Mouse (Mus musculus) midbrain, postnatal 0 days (tissue): Measurements from ENCODE around the gene Lemd1. TPM values are rescaled to one million over a fixed set of nuclear protein-coding genes. Genes with fewer than 3 reads are reported as not detected.

Experiments used
- ATAC-seq: fragments of 200-750 bp; cut with Nextera tagmentation; 2 replicates; pipeline ENCODE4 v1.8.0; 2017; ENCODE audit warnings: moderate number of reproducible peaks, mild to moderate bottlenecking, moderate TSS enrichment, moderate library complexity; ENCODE audit not compliant: low FRiP score
- DNase-seq: peaks from one replicate; pipeline ENCODE4 v3.0.0-alpha.2; 2015; ENCODE audit warnings: low spot score
- H3K27ac ChIP-seq: fragments of 300-500 bp; sonication (generic); 2 replicates; pipeline ENCODE4 v1.5.1; 2014; ENCODE audit warnings: low read depth, mild to moderate bottlenecking, low read length, mixed read lengths
- H3K27me3 ChIP-seq: fragments of 300-500 bp; sonication (generic); 2 replicates; pipeline ENCODE4 v1.6.1; 2014; ENCODE audit warnings: low read length, control low read depth, mixed read lengths; ENCODE audit not compliant: insufficient read depth
- H3K36me3 ChIP-seq: fragments of 300-500 bp; sonication (generic); 2 replicates; pipeline ENCODE4 v1.6.1; 2014; ENCODE audit warnings: low read length, control low read depth, mixed read lengths; ENCODE audit not compliant: insufficient read depth
- H3K4me1 ChIP-seq: fragments of 300-500 bp; sonication (generic); 2 replicates; pipeline ENCODE4 v1.6.1; 2014; ENCODE audit warnings: mild to moderate bottlenecking, control low read depth, antibody characterized with exemption, low read length, mixed read lengths; ENCODE audit not compliant: insufficient read depth
- H3K4me2 ChIP-seq: fragments of 300-500 bp; sonication (generic); 2 replicates; pipeline ENCODE4 v1.6.1; 2014; ENCODE audit warnings: low read depth, mild to moderate bottlenecking, low read length, mixed read lengths; ENCODE audit not compliant: poor library complexity, severe bottlenecking
- H3K4me3 ChIP-seq: fragments of 300-500 bp; sonication (generic); 2 replicates; pipeline ENCODE4 v1.5.1; 2014; ENCODE audit warnings: low read depth, mild to moderate bottlenecking, low read length, moderate library complexity
- H3K9ac ChIP-seq: fragments of 300-500 bp; sonication (generic); replicated peaks from 2 replicates; pipeline ENCODE4 v1.6.1; 2014; ENCODE audit warnings: mild to moderate bottlenecking, low read length, moderate library complexity, mixed read lengths; ENCODE audit not compliant: poor library complexity, severe bottlenecking
- H3K9me3 ChIP-seq: fragments of 300-500 bp; sonication (generic); 2 replicates; pipeline ENCODE4 v1.6.1; 2016; ENCODE audit warnings: low read length, control low read depth
- CTCF ChIP-seq: IDR thresholded peaks from 2 replicates; pipeline ENCODE4 v1.5.1; 2016; ENCODE audit warnings: antibody characterized with exemption, mild to moderate bottlenecking
- WGBS: fragments of 180-500 bp; shearing (Covaris S2); extraction: QIAGEN DNeasy Blood & Tissue Kit; methylation state at CpG from one replicate; pipeline ENCODE4 v1.1.7; 2014; 5-methylcytosine and 5-hydroxymethylcytosine counted together
- polyA plus RNA-seq: library from polyadenylated mRNA; unstranded; fragments of >200 nt; fragmentation: Nextera tagmentation; extraction: Ambion mirVana; gene quantifications from 2 replicates; pipeline ENCODE4 v1.2.1, GENCODE M21; 2015
- total RNA-seq: library from RNA; depleted of rRNA; stranded (reverse); fragments of >200 nt; gene quantifications from 2 replicates; pipeline ENCODE4 v1.2.3, GENCODE M21; 2014

The Lemd1 gene
- total and polyA plus RNA-seq, 2 experiments from 2014 or later: 12.6 TPM

DNA sequence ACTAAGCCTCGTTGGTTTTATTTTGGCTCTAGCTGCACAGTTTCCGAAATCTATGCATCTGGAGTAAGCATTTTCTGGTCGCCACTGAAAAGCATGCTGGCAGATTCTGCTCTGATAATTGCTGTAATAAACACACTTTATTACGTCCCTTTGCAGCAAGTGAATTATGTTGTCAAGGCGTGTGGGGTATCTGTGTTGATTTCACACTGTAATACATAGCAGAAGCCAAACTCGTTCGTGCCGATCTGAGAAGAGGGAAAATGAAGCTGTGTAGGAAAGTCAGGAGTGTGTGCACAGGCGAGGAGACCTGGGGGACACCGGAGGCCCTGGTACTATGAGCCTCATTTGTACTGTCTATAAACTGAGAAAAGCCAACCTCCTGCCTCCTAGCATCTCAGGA lies 18.2 kb downstream of the Lemd1 start:
- WGBS: 62% methylated on average over 10 of the region's 10 CpGs
- no peak for ATAC-seq

DNA sequence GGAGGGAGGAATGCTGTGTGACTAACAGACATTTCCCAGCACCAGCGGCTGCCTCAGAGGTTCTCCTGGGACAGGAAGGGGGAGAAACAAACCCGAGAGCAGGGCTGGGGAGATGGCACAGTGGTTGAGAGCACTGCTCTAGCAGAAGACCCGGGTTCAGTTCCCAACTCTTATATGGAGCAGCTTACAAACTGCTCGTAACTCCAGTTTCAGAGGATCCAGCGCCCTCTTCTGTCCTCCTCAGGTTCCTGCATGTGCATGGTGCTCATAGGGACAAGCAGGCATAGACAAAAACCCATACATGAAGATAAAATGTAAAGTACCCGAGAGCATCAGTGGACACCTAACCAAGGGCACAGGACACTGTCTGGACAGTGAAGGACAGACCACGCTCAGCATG lies 19.7 kb downstream of the Lemd1 start:
- no peaks in the 10 kb centered on the region for H3K9me3 ChIP-seq
- no peaks in the 10 kb centered on the region for H3K27me3 ChIP-seq
- H3K36me3 ChIP-seq: no peaks in the 10 kb centered on the region
- H3K9ac ChIP-seq: no peak overlapping the region
- H3K27ac ChIP-seq: no peak overlapping the region
- WGBS: 21% methylated on average over 7 of the region's 7 CpGs
- no peak overlapping the region for H3K4me2 ChIP-seq
- TF ChIP-seq CTCF: peak; percentile 68
- ATAC-seq (no peak), DNase-seq (peak; percentile 47)
- peaks cover 28% of the 10 kb centered on the region for H3K4me1 ChIP-seq
- H3K4me3 ChIP-seq: no peak overlapping the region

More for the DNA sequence above, 18.2 kb downstream of the Lemd1 start:
- H3K27me3 ChIP-seq: no peaks in the 10 kb centered on the region
- H3K36me3 ChIP-seq: no peaks in the 10 kb centered on the region
- no peak for TF ChIP-seq CTCF
- peak; percentile 23 for DNase-seq
- no peak overlapping the region for H3K4me2 ChIP-seq
- peaks cover 28% of the 10 kb centered on the region for H3K4me1 ChIP-seq
- no peak overlapping the region for H3K9ac ChIP-seq
- H3K9me3 ChIP-seq: no peaks in the 10 kb centered on the region
- no peak overlapping the region for H3K27ac ChIP-seq
- no peak overlapping the region for H3K4me3 ChIP-seq

DNA sequence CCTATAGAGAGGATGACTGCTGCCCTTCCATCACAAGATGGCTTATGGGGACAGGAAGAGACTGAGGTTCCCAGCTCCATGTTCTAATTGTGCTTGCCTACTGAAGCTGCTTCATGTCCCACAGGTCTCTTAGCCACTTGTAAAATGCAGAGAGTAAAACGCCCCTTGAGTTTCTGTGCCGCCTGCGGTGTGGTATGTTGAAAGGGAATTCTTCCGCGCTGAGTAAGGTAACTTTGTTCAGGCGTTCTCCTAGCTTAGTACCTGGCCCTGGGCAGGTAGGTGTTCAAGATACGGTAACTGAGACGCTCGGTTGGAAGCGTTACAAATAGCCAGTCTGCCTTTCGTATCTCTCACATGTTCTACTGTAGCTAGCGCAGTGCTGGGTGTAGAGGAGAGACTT lies 20.4 kb downstream of the Lemd1 start:
- whole genome bisulfite sequencing: 46% methylated on average over 12 of the region's 12 CpGs
- peaks cover 28% of the 10 kb centered on the region for H3K4me1 ChIP-seq
- peak overlapping the region; percentile 39; the same call in 1 of the 2 replicates for H3K4me2 ChIP-seq
- DNase-seq: no peak
- no peak overlapping the region for H3K27ac ChIP-seq
- no peaks in the 10 kb centered on the region for H3K9me3 ChIP-seq
- no peak for ATAC-seq
- H3K9ac ChIP-seq: 0 out of 2 replicates have a peak overlapping the region, but pooled peaks have one; percentile 29
- no peak overlapping the region for H3K4me3 ChIP-seq
- H3K27me3 ChIP-seq: no peaks in the 10 kb centered on the region
- no peaks in the 10 kb centered on the region for H3K36me3 ChIP-seq
- TF ChIP-seq CTCF: no peak

DNA sequence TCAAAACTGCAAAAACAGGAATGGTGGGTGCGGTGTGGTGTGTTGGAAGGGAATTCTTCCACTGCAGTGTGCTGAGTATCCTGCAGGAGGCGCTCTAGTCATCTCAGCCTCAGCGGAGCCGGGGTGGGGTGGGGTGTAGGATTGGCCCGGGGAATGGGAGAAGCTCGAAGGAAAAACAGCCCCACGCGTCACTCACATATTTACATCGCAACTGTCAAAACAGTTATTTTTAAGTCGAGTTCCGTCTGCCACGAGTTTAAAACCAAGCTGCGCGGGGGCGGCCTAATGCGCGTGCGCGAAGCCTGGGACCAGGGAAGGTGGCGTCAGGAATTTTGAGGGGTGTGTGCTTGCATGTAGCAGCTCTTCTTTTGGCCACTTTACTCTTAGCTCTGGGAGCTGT lies 21.0 kb downstream of the Lemd1 start:
- ATAC-seq (no peak), DNase-seq (peak; percentile 50)
- 7% methylated on average over 20 of the region's 20 CpGs for WGBS
- Histone ChIP-seq H3K9me3 (no peaks in the 10 kb centered on the region), H3K4me1 (peaks cover 28% of the 10 kb centered on the region), H3K27me3 (no peaks in the 10 kb centered on the region), H3K36me3 (no peaks in the 10 kb centered on the region), H3K9ac (0 out of 2 replicates have a peak overlapping the region, but pooled peaks have one; percentile 29), H3K27ac (no peak overlapping the region), H3K4me2 (peak overlapping the region; percentile 39), H3K4me3 (0 out of 2 replicates have a peak overlapping the region, but pooled peaks have one; percentile 8)
- peak; percentile 81 for TF ChIP-seq CTCF

DNA sequence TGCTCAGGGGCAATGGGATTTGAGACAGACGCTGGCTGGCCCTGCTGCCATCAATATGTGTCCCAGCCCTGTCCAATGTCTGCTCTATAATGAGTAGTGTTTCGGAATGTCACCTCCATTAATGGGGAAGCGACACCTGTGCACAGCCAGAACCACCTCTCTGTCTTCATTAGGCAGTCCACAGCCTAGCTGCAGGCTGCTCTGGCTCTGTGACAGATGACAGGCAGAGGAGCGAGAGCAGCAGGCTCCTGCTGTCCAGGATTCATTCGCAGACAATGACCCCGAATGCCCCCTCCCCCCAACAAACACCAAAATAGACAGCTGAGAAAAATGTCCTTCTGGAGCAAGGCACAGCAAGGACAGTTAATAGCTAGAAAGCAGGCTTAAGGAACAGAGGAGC lies 21.8 kb downstream of the Lemd1 start:
- Histone ChIP-seq H3K36me3 (no peaks in the 10 kb centered on the region), H3K4me3 (no peak overlapping the region), H3K27me3 (no peaks in the 10 kb centered on the region), H3K4me1 (peaks cover 20% of the 10 kb centered on the region), H3K9ac (no peak overlapping the region), H3K27ac (peak overlapping the region; percentile 51; the same call in 1 of the 2 replicates), H3K9me3 (no peaks in the 10 kb centered on the region), H3K4me2 (no peak overlapping the region)
- 23% methylated on average over 6 of the region's 6 CpGs for WGBS
- ATAC-seq: no peak
- no peak for TF ChIP-seq CTCF
- peak; percentile 70 for DNase-seq

DNA sequence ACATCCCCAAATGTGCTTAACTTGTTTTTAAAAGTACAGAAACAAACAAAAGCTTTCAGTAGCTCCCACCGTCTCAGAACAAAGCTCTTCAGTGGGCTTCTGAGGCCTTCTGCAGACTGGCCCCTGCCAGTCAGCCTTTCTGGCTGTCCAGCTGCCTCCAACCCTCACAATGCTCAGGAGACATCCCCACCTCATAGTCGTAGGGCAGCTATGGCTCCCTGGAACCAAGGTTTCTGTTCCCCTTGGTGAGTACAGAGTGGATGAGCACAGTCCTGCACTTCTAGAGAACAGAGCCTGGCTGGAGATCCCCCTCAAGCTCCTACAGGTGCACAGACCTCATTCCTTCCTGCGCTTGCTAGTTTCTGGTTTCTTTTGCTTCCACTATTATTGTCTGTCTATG lies 25.0 kb downstream of the Lemd1 start:
- Histone ChIP-seq H3K4me1 (peaks cover 3% of the 10 kb centered on the region; the same call in 1 of the 2 replicates), H3K9me3 (no peaks in the 10 kb centered on the region), H3K36me3 (no peaks in the 10 kb centered on the region), H3K27ac (no peak overlapping the region), H3K9ac (no peak overlapping the region), H3K4me2 (no peak overlapping the region), H3K27me3 (no peaks in the 10 kb centered on the region), H3K4me3 (no peak overlapping the region)
- DNase-seq: no peak
- 52% methylated on average over 3 of the region's 3 CpGs for WGBS
- no peak for ATAC-seq
- TF ChIP-seq CTCF: no peak
